Mouse (Mus musculus) lung, embryonic 16.5 days (tissue): ENCODE data around the gene Olfr279. TPM values are rescaled to one million over a fixed set of nuclear protein-coding genes. Genes with fewer than 3 reads are reported as not detected.

Source experiments
- ATAC-seq: fragments of 200-750 bp; cut with Nextera tagmentation; 2 replicates; pipeline ENCODE4 v1.8.0; 2017; ENCODE audit warnings: low read depth, mild to moderate bottlenecking, moderate library complexity
- H3K27ac ChIP-seq: fragments of 300-500 bp; sonication (generic); 2 replicates; pipeline ENCODE4 v1.5.1; 2014; ENCODE audit warnings: mild to moderate bottlenecking, control low read depth, low read length
- H3K27me3 ChIP-seq: fragments of 300-500 bp; sonication (generic); 2 replicates; pipeline ENCODE4 v1.6.1; 2014; ENCODE audit warnings: low read depth, low read length, mixed read lengths; ENCODE audit not compliant: control insufficient read depth, insufficient read depth
- H3K36me3 ChIP-seq: fragments of 300-500 bp; sonication (generic); 2 replicates; pipeline ENCODE4 v1.6.1; 2014; ENCODE audit warnings: low read length; ENCODE audit not compliant: control insufficient read depth, insufficient read depth
- H3K4me1 ChIP-seq: fragments of 300-500 bp; sonication (generic); replicated peaks from 2 replicates; pipeline ENCODE4 v1.6.1; 2014; ENCODE audit warnings: low read length, mixed read lengths; ENCODE audit not compliant: control insufficient read depth, insufficient read depth
- H3K4me2 ChIP-seq: fragments of 300-500 bp; sonication (generic); 2 replicates; pipeline ENCODE4 v1.6.1; 2014; ENCODE audit warnings: low read depth, low read length, control low read depth
- H3K4me3 ChIP-seq: fragments of 300-500 bp; sonication (generic); 2 replicates; pipeline ENCODE4 v1.5.1; 2014; ENCODE audit warnings: mild to moderate bottlenecking, low read length, control low read depth
- H3K9ac ChIP-seq: fragments of 300-500 bp; sonication (generic); 2 replicates; pipeline ENCODE4 v1.6.1; 2014; ENCODE audit warnings: low read length, control low read depth
- H3K9me3 ChIP-seq: fragments of 300-500 bp; sonication (generic); 2 replicates; pipeline ENCODE4 v1.6.1; 2016; ENCODE audit warnings: low read length; ENCODE audit not compliant: control insufficient read depth
- WGBS: fragments of 180-500 bp; shearing (Covaris S2); extraction: QIAGEN DNeasy Blood & Tissue Kit; methylation state at CpG from one replicate; pipeline ENCODE4 v1.1.7; 2014; 5-methylcytosine and 5-hydroxymethylcytosine counted together
- polyA plus RNA-seq: library from polyadenylated mRNA; unstranded; fragments of >200 nt; fragmentation: Nextera tagmentation; extraction: Ambion mirVana; gene quantifications from 2 replicates; pipeline ENCODE4 v1.2.1, GENCODE M21; 2015

The Olfr279 gene
- polyA plus RNA-seq, 1 experiment from 2014 or later = not detected

- WGBS = 0% methylated on average over 58 of the region's 70 CpGs
- H3K4me3 ChIP-seq = peak within 1 kb of the TSS; percentile 92
- H3K27ac ChIP-seq = peak within 1 kb of the TSS; percentile 99
- H3K4me2 ChIP-seq = peak within 1 kb of the TSS; percentile 81
- peaks cover 18% of the 10 kb centered on the region for H3K36me3 ChIP-seq
- H3K9me3 ChIP-seq = no peaks in the 10 kb centered on the region
- H3K4me1 ChIP-seq = peaks cover 12% of the 10 kb centered on the region
- peak; percentile 100 for ATAC-seq
- peak within 1 kb of the TSS; percentile 94 for H3K9ac ChIP-seq
- H3K27me3 ChIP-seq = no peaks in the 10 kb centered on the region
Observed at GRCm38 (mm10) chr15:98533881-98534627, 41.9 kb downstream of the Olfr279 start, which contains the start of gene Kansl2. TSS of gene Kansl2 (minus strand) at chr15:98534264.

GRCm38 (mm10) chr15:98535921-98536320 lies 43.7 kb downstream of the Olfr279 start:
- Histone ChIP-seq H3K9ac (no peak overlapping the region), H3K4me2 (no peak overlapping the region), H3K27ac (no peak overlapping the region), H3K4me3 (no peak overlapping the region), H3K36me3 (peaks cover 6% of the 10 kb centered on the region), H3K4me1 (peaks cover 12% of the 10 kb centered on the region), H3K9me3 (no peaks in the 10 kb centered on the region), H3K27me3 (no peaks in the 10 kb centered on the region)
- WGBS = 78% methylated on average over 4 of the region's 4 CpGs
- ATAC-seq = no peak

GRCm38 (mm10) chr15:98536828-98537510 lies 44.8 kb downstream of the Olfr279 start:
- Histone ChIP-seq H3K4me2 (no peak overlapping the region), H3K4me1 (peaks cover 9% of the 10 kb centered on the region), H3K27me3 (no peaks in the 10 kb centered on the region), H3K9me3 (no peaks in the 10 kb centered on the region), H3K27ac (no peak overlapping the region), H3K9ac (no peak overlapping the region), H3K4me3 (no peak overlapping the region), H3K36me3 (no peaks in the 10 kb centered on the region; the same call in 1 of the 2 replicates)
- no peak for ATAC-seq
- 79% methylated on average over 8 of the region's 8 CpGs for WGBS

GRCm38 (mm10) chr15:98537923-98538322 lies 45.7 kb downstream of the Olfr279 start:
- WGBS = 52% methylated on average over 4 of the region's 4 CpGs
- Histone ChIP-seq H3K27ac (no peak overlapping the region), H3K9ac (no peak overlapping the region), H3K4me1 (peaks cover under 1% of the 10 kb centered on the region), H3K4me3 (no peak overlapping the region), H3K36me3 (peaks cover 5% of the 10 kb centered on the region), H3K27me3 (no peaks in the 10 kb centered on the region), H3K9me3 (no peaks in the 10 kb centered on the region), H3K4me2 (no peak overlapping the region)
- no peak for ATAC-seq

GRCm38 (mm10) chr15:98541064-98541463 lies 48.9 kb downstream of the Olfr279 start:
- Histone ChIP-seq H3K27me3 (no peaks in the 10 kb centered on the region), H3K4me1 (no peaks in the 10 kb centered on the region), H3K36me3 (peaks cover 27% of the 10 kb centered on the region), H3K9ac (no peak overlapping the region), H3K4me3 (no peak overlapping the region), H3K27ac (no peak overlapping the region), H3K4me2 (no peak overlapping the region), H3K9me3 (no peaks in the 10 kb centered on the region)
- 72% methylated on average over 6 of the region's 6 CpGs for WGBS
- no peak for ATAC-seq

GRCm38 (mm10) chr15:98543341-98543740 lies 51.1 kb downstream of the Olfr279 start:
- H3K4me3 ChIP-seq = no peak overlapping the region
- H3K4me1 ChIP-seq = no peaks in the 10 kb centered on the region
- H3K9ac ChIP-seq = no peak overlapping the region
- H3K4me2 ChIP-seq = no peak overlapping the region
- H3K27me3 ChIP-seq = no peaks in the 10 kb centered on the region
- H3K9me3 ChIP-seq = no peaks in the 10 kb centered on the region
- WGBS = 86% methylated on average over 4 of the region's 4 CpGs
- no peak overlapping the region for H3K27ac ChIP-seq
- peaks cover 38% of the 10 kb centered on the region for H3K36me3 ChIP-seq
- no peak for ATAC-seq

GRCm38 (mm10) chr15:98545151-98545550 lies 52.9 kb downstream of the Olfr279 start:
- Histone ChIP-seq H3K9ac (no peak overlapping the region), H3K27me3 (no peaks in the 10 kb centered on the region), H3K9me3 (no peaks in the 10 kb centered on the region), H3K36me3 (peaks cover 42% of the 10 kb centered on the region), H3K4me2 (no peak overlapping the region), H3K4me3 (no peak overlapping the region), H3K27ac (no peak overlapping the region), H3K4me1 (no peaks in the 10 kb centered on the region)
- WGBS = 90% methylated on average over 3 of the region's 3 CpGs
- ATAC-seq = no peak

GRCm38 (mm10) chr15:98546843-98547242 lies 54.6 kb downstream of the Olfr279 start:
- Histone ChIP-seq H3K9ac (no peak overlapping the region), H3K36me3 (peaks cover 51% of the 10 kb centered on the region), H3K4me1 (no peaks in the 10 kb centered on the region), H3K4me2 (no peak overlapping the region), H3K4me3 (no peak overlapping the region), H3K27ac (no peak overlapping the region), H3K9me3 (no peaks in the 10 kb centered on the region), H3K27me3 (no peaks in the 10 kb centered on the region)
- no peak for ATAC-seq
- 93% methylated on average over 5 of the region's 5 CpGs for WGBS
